Mouse (Mus musculus) embryonic fibroblast, embryonic 13.5 days (primary cell): ENCODE data around the gene Lamtor4.

ENCODE experiments used
- CTCF ChIP-seq: IDR thresholded peaks from 2 replicates; pipeline ENCODE4 v1.5.1; 2011; ENCODE audit warnings: mild to moderate bottlenecking, control low read depth, low read length, moderate library complexity, borderline replicate concordance; ENCODE audit not compliant: insufficient read depth
- POLR2A ChIP-seq: IDR thresholded peaks from 2 replicates; pipeline ENCODE4 v1.6.1; 2011; ENCODE audit warnings: low read depth, mild to moderate bottlenecking, control low read depth, low read length, moderate library complexity

GRCm38 (mm10) chr5:138219864-138220263 lies 35.4 kb upstream of the Lamtor4 start:
- TF ChIP-seq CTCF (no peak), POLR2A (no peak)
